Mouse (Mus musculus): ENCODE results near the gene Apbb2. TPM values are rescaled to one million over a fixed set of nuclear protein-coding genes. Genes with fewer than 3 reads are reported as not detected.

The Apbb2 gene
- polyA plus RNA-seq, 1 experiment from 2014 or later = 33.6 TPM

- Histone ChIP-seq H3K9ac (no peak overlapping the region), H3K9me3 (no peaks in the 10 kb centered on the region), H3K4me3 (replicated peaks) (no peak overlapping the region), H3K27ac (no peak overlapping the region), H3K4me2 (no peak overlapping the region), H3K27me3 (replicated peaks) (no peaks in the 10 kb centered on the region), H3K36me3 (no peaks in the 10 kb centered on the region), H3K4me1 (peaks cover 6% of the 10 kb centered on the region)
- no peak for ATAC-seq (ENCODE audit: insufficient read depth, low FRiP score, low read depth)
- WGBS = 41% methylated on average over 4 of the region's 4 CpGs
These were observed 123.9 kb downstream of the Apbb2 start for GRCm38 (mm10) chr5:66494651-66495050.

DNA sequence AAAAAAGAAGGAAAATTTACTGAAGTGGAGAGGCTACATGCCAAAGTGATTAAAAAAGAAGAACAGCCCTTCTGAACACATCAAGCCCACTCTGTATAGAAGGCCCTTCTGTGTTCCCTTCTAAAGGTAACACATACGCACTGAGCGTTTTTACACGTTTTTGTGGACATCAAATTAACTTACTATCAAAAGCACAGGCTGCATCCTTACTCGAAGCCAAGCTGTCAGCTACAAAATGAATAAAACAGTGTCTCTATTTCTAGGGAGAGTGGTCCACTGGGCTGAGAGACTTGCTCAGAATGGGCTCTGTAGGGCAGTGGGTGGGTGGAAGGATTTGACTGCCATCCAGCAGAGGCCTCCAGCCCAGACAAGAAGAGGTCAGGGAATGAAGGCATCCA lies 126.0 kb downstream of the Apbb2 start:
- no peaks in the 10 kb centered on the region; the same call in 1 of the 2 replicates for H3K4me1 ChIP-seq
- ATAC-seq (ENCODE audit: insufficient read depth, low FRiP score, low read depth) = no peak
- H3K4me3 ChIP-seq (replicated peaks) = no peak overlapping the region
- H3K36me3 ChIP-seq = no peaks in the 10 kb centered on the region
- no peaks in the 10 kb centered on the region for H3K9me3 ChIP-seq
- H3K27ac ChIP-seq = no peak overlapping the region
- WGBS = 84% methylated on average over 4 of the region's 4 CpGs
- no peak overlapping the region for H3K9ac ChIP-seq
- H3K27me3 ChIP-seq (replicated peaks) = no peaks in the 10 kb centered on the region
- no peak overlapping the region for H3K4me2 ChIP-seq

- Histone ChIP-seq H3K9me3 (no peaks in the 10 kb centered on the region), H3K4me1 (no peaks in the 10 kb centered on the region), H3K4me3 (replicated peaks) (no peak overlapping the region), H3K4me2 (no peak overlapping the region), H3K9ac (no peak overlapping the region), H3K27ac (no peak overlapping the region), H3K36me3 (no peaks in the 10 kb centered on the region), H3K27me3 (replicated peaks) (no peaks in the 10 kb centered on the region)
- WGBS = 84% methylated on average over 14 of the region's 14 CpGs
- ATAC-seq (ENCODE audit: insufficient read depth, low FRiP score, low read depth) = no peak
These were observed 126.5 kb downstream of the Apbb2 start for GRCm38 (mm10) chr5:66491907-66492562.

DNA sequence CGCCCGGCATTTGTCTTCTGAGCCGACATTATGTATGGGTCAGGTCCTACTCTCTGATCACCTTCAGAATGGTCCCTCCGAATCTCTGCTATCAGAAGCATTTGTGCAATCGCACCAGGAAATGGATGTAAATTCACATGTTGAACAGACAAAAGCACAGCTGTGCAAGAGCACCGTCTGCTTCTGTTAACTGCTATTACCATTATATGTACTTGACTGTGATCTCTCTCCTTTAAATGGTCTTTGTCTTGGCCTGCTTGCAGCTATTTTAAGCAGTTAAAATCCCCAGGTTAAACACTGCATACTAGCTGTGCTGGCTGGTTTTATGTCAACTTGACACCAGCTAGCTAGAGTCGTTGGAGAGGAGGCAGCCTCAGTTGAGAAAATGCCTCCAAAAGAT lies 132.6 kb downstream of the Apbb2 start:
- Histone ChIP-seq H3K9me3 (no peaks in the 10 kb centered on the region), H3K27ac (no peak overlapping the region), H3K4me3 (replicated peaks) (no peak overlapping the region), H3K4me1 (no peaks in the 10 kb centered on the region), H3K36me3 (no peaks in the 10 kb centered on the region), H3K4me2 (no peak overlapping the region), H3K9ac (no peak overlapping the region), H3K27me3 (replicated peaks) (no peaks in the 10 kb centered on the region)
- no peak for ATAC-seq (ENCODE audit: insufficient read depth, low FRiP score, low read depth)
- 58% methylated on average over 7 of the region's 7 CpGs for WGBS

- Histone ChIP-seq H3K4me1 (no peaks in the 10 kb centered on the region), H3K9ac (no peak overlapping the region)
These were observed 142.3 kb downstream of the Apbb2 start for GRCm38 (mm10) chr5:66476266-66476665.

DNA sequence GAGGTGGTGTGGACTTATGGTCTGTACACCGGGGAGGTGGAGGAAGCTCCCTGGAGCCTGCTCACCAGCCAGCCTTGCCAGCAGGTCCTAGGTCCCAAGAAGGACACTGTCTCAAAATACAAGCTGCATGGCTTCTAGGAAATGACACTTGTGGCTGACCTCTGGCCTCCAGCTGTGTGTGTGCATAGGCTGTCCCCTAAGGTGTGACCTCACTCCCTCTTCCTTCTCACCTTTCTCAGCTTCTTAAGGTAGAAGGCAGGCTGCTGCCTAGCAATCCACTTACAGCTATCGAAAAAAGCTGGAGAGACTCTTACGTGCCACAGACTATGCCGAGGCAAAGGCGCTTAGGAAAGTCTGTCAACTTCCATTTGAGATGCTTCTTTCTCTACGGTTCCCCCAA lies 142.8 kb downstream of the Apbb2 start:
- no peak overlapping the region for H3K9ac ChIP-seq
- no peak for ATAC-seq (ENCODE audit: insufficient read depth, low FRiP score, low read depth)
- WGBS = 73% methylated on average over 6 of the region's 6 CpGs
- no peaks in the 10 kb centered on the region for H3K27me3 ChIP-seq (replicated peaks)
- no peaks in the 10 kb centered on the region for H3K4me1 ChIP-seq
- H3K36me3 ChIP-seq = no peaks in the 10 kb centered on the region; the same call in 1 of the 2 replicates
- no peak overlapping the region for H3K4me3 ChIP-seq (replicated peaks)
- no peak overlapping the region for H3K27ac ChIP-seq
- H3K9me3 ChIP-seq = no peaks in the 10 kb centered on the region
- no peak overlapping the region for H3K4me2 ChIP-seq

More at GRCm38 (mm10) chr5:66476266-66476665, 142.3 kb downstream of the Apbb2 start:
- Histone ChIP-seq H3K9me3 (no peaks in the 10 kb centered on the region), H3K27ac (no peak overlapping the region), H3K36me3 (no peaks in the 10 kb centered on the region; the same call in 1 of the 2 replicates), H3K4me2 (no peak overlapping the region), H3K27me3 (replicated peaks) (no peaks in the 10 kb centered on the region), H3K4me3 (replicated peaks) (no peak overlapping the region)
- WGBS = 79% methylated on average over 10 of the region's 10 CpGs
- no peak for ATAC-seq (ENCODE audit: insufficient read depth, low FRiP score, low read depth)

GRCm38 (mm10) chr5:66474153-66474552 lies 144.4 kb downstream of the Apbb2 start:
- no peaks in the 10 kb centered on the region for H3K4me1 ChIP-seq
- no peaks in the 10 kb centered on the region for H3K9me3 ChIP-seq
- H3K4me3 ChIP-seq (replicated peaks) = no peak overlapping the region
- H3K36me3 ChIP-seq = no peaks in the 10 kb centered on the region
- ATAC-seq (ENCODE audit: insufficient read depth, low FRiP score, low read depth) = no peak
- H3K9ac ChIP-seq = no peak overlapping the region
- H3K4me2 ChIP-seq = no peak overlapping the region
- H3K27me3 ChIP-seq (replicated peaks) = no peaks in the 10 kb centered on the region
- H3K27ac ChIP-seq = no peak overlapping the region
- WGBS = 66% methylated on average over 11 of the region's 11 CpGs

DNA sequence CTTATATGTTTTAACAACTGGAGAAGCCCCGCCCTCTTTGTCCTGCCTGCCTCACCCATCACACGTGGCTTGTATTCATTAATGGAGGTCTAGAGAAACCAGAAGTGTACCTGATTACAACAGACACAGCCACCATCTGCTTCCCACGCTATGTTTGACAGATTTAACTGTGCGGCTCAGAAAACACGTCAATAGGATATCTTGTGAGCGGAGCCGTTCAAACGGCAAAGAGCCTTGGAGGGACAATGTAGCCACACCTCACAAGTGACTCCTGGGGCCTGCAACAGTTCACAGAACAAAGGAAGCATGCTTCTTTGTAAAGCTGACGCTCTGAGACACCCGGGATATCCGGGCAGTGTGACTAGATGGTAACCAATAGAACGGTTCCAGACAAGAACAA lies 145.0 kb downstream of the Apbb2 start:
- H3K4me2 ChIP-seq = no peak overlapping the region
- no peak for ATAC-seq (ENCODE audit: insufficient read depth, low FRiP score, low read depth)
- WGBS = 54% methylated on average over 12 of the region's 12 CpGs
- H3K4me3 ChIP-seq (replicated peaks) = no peak overlapping the region
- no peaks in the 10 kb centered on the region for H3K36me3 ChIP-seq
- no peak overlapping the region for H3K9ac ChIP-seq
- H3K9me3 ChIP-seq = no peaks in the 10 kb centered on the region
- H3K27ac ChIP-seq = no peak overlapping the region
- no peaks in the 10 kb centered on the region for H3K27me3 ChIP-seq (replicated peaks)
- no peaks in the 10 kb centered on the region for H3K4me1 ChIP-seq

DNA sequence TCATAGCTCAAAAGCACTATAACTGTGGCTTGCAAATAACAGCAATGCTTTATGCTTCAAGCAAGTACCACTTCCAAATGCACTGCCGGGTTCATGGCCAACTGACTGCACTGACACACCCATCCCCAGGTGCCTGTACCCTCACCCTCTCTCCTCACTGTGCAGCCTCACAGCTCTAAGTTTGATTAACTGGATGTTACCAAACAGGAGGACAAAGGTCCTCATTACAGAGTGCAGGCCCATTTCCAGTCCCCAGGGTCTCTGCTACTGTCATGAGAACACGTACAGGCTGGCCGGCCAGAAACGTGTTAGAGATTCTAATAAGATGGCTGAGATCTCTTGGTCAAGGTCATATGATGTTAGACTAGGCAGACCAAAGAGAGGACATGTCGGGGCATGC lies 147.7 kb downstream of the Apbb2 start:
- no peak overlapping the region for H3K9ac ChIP-seq
- H3K36me3 ChIP-seq = no peaks in the 10 kb centered on the region
- H3K4me1 ChIP-seq = no peaks in the 10 kb centered on the region
- H3K27me3 ChIP-seq (replicated peaks) = no peaks in the 10 kb centered on the region
- no peaks in the 10 kb centered on the region for H3K9me3 ChIP-seq
- H3K27ac ChIP-seq = no peak overlapping the region
- H3K4me3 ChIP-seq (replicated peaks) = no peak overlapping the region
- no peak overlapping the region for H3K4me2 ChIP-seq
- 72% methylated on average over 5 of the region's 5 CpGs for WGBS
- ATAC-seq (ENCODE audit: insufficient read depth, low FRiP score, low read depth) = no peak

GRCm38 (mm10) chr5:66469685-66470084 lies 148.9 kb downstream of the Apbb2 start:
- ATAC-seq (ENCODE audit: insufficient read depth, low FRiP score, low read depth) = no peak
- H3K4me2 ChIP-seq = no peak overlapping the region
- no peaks in the 10 kb centered on the region for H3K4me1 ChIP-seq
- no peak overlapping the region for H3K9ac ChIP-seq
- no peaks in the 10 kb centered on the region for H3K36me3 ChIP-seq
- H3K9me3 ChIP-seq = no peaks in the 10 kb centered on the region
- H3K27me3 ChIP-seq (replicated peaks) = no peaks in the 10 kb centered on the region
- WGBS = 83% methylated on average over 11 of the region's 11 CpGs
- H3K4me3 ChIP-seq (replicated peaks) = no peak overlapping the region
- H3K27ac ChIP-seq = peak overlapping the region; percentile 21; the same call in 1 of the 2 replicates

GRCm38 (mm10) chr5:66468331-66469001 lies 150.1 kb downstream of the Apbb2 start:
- ATAC-seq (ENCODE audit: insufficient read depth, low FRiP score, low read depth) = no peak
- H3K9me3 ChIP-seq = no peaks in the 10 kb centered on the region
- H3K4me3 ChIP-seq (replicated peaks) = no peak overlapping the region
- H3K4me1 ChIP-seq = no peaks in the 10 kb centered on the region
- no peak overlapping the region for H3K27ac ChIP-seq
- no peaks in the 10 kb centered on the region for H3K27me3 ChIP-seq (replicated peaks)
- WGBS = 72% methylated on average over 4 of the region's 4 CpGs
- H3K9ac ChIP-seq = no peak overlapping the region
- no peak overlapping the region for H3K4me2 ChIP-seq
- no peaks in the 10 kb centered on the region for H3K36me3 ChIP-seq

GRCm38 (mm10) chr5:66462665-66463064 lies 155.9 kb downstream of the Apbb2 start:
- Histone ChIP-seq H3K9me3 (no peaks in the 10 kb centered on the region), H3K4me3 (replicated peaks) (no peak overlapping the region), H3K4me2 (no peak overlapping the region), H3K4me1 (no peaks in the 10 kb centered on the region), H3K9ac (no peak overlapping the region), H3K27me3 (replicated peaks) (no peaks in the 10 kb centered on the region), H3K36me3 (no peaks in the 10 kb centered on the region), H3K27ac (no peak overlapping the region)
- WGBS = 62% methylated on average over 8 of the region's 8 CpGs
- no peak for ATAC-seq (ENCODE audit: insufficient read depth, low FRiP score, low read depth)

Measured in stomach, embryonic 15.5 days (tissue).